Mouse (Mus musculus) stomach, postnatal 0 days (tissue): ENCODE results near the gene Baiap2.

ENCODE experiments used
- CTCF ChIP-seq: IDR thresholded peaks from 2 replicates; pipeline ENCODE4 v1.5.1; 2016; ENCODE audit warnings: antibody characterized with exemption, low read depth, mild to moderate bottlenecking, moderate library complexity
- EP300 ChIP-seq: optimal IDR thresholded peaks from 2 replicates; pipeline ENCODE3; 2016; ENCODE audit warnings: antibody characterized with exemption

- TF ChIP-seq CTCF (no peak), EP300 (no peak)
Observed at GRCm38 (mm10) chr11:119905794-119906193, 36.8 kb upstream of the Baiap2 start.
